Mouse (Mus musculus): ENCODE results near the gene Bivm.

GRCm38 (mm10) chr1:44129929-44130581 lies 11.3 kb downstream of the Bivm start:
- TF ChIP-seq CTCF (IDR thresholded peaks at IDR 0.05; ENCODE audit: low read depth, low read length) (no peak), POLR2A (IDR thresholded peaks at IDR 0.05; ENCODE audit: extremely low read depth, insufficient read depth, low read length) (no peak)

Measured in liver, adult 2 months (tissue).